Mouse (Mus musculus): ENCODE results near the gene S100a14. TPM values are rescaled to one million over a fixed set of nuclear protein-coding genes. Genes with fewer than 3 reads are reported as not detected.

S100a14 gene
- polyA plus RNA-seq, 1 experiment: not detected

- Histone ChIP-seq H3K4me1 (ENCODE audit: control insufficient read depth, insufficient read depth, low read length) (peaks cover 6% of the 10 kb centered on the region; the same call in 1 of the 2 replicates), H3K27ac (ENCODE audit: insufficient read depth, low read length) (no peak overlapping the region), H3K4me3 (ENCODE audit: insufficient read depth, low read length) (no peak overlapping the region)
- TF ChIP-seq CTCF (IDR thresholded peaks at IDR 0.05; ENCODE audit: borderline replicate concordance, insufficient read depth, low read length) (no peak), POLR2A (IDR thresholded peaks at IDR 0.05; ENCODE audit: low read depth, low read length) (no peak)
Measured at GRCm38 (mm10) chr3:90505216-90505615, 21.4 kb upstream of the S100a14 start.

- Histone ChIP-seq H3K4me3 (ENCODE audit: insufficient read depth, low read length) (no peak overlapping the region), H3K27ac (ENCODE audit: insufficient read depth, low read length) (no peak overlapping the region), H3K4me1 (ENCODE audit: control insufficient read depth, insufficient read depth, low read length) (peaks cover 6% of the 10 kb centered on the region; the same call in 1 of the 2 replicates)
- TF ChIP-seq POLR2A (IDR thresholded peaks at IDR 0.05; ENCODE audit: low read depth, low read length) (no peak), CTCF (IDR thresholded peaks at IDR 0.05; ENCODE audit: borderline replicate concordance, insufficient read depth, low read length) (no peak)
Measured at GRCm38 (mm10) chr3:90506362-90506761, 20.3 kb upstream of the S100a14 start.

DNA sequence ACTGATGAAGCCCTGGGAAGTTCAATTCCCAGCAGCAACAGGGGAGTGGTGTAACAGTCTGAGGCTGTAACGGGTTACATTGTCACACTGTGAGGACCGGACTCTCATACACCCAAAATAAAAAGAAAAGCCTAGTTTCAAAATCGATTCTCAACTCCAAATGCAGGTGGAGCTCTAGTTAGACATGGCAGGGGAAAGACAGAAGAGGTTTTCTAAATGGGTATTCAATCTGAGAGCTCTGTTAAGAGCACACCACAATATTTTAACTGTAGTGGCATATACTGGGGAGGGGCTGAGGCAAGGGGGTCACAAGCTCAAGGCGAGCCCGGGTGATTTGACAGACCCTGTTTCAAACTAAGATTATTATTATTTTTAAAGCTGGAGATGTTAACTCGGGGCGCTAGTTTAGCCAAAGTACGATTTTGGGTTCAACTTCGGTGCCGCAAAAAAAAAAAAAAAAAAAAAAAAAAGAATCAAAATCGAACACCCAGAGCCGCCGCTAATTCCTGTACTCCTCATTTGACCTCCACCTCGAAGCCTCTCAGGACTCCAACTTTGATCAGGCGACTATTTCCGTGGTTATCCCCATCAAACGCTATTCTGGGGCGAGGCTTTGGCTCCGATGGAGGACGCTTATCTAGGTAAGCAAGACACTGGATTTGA, 18.2 kb upstream of the S100a14 start:
- Histone ChIP-seq H3K4me3 (ENCODE audit: insufficient read depth, low read length) (peak overlapping the region; percentile 98), H3K4me1 (ENCODE audit: control insufficient read depth, insufficient read depth, low read length) (peaks cover 6% of the 10 kb centered on the region; the same call in 1 of the 2 replicates), H3K27ac (ENCODE audit: insufficient read depth, low read length) (peak overlapping the region; percentile 29; the same call in 1 of the 2 replicates)
- no peak for TF ChIP-seq POLR2A (IDR thresholded peaks at IDR 0.05; ENCODE audit: low read depth, low read length)
- TF ChIP-seq CTCF (IDR thresholded peaks at IDR 0.05; ENCODE audit: borderline replicate concordance, insufficient read depth, low read length): no peak

DNA sequence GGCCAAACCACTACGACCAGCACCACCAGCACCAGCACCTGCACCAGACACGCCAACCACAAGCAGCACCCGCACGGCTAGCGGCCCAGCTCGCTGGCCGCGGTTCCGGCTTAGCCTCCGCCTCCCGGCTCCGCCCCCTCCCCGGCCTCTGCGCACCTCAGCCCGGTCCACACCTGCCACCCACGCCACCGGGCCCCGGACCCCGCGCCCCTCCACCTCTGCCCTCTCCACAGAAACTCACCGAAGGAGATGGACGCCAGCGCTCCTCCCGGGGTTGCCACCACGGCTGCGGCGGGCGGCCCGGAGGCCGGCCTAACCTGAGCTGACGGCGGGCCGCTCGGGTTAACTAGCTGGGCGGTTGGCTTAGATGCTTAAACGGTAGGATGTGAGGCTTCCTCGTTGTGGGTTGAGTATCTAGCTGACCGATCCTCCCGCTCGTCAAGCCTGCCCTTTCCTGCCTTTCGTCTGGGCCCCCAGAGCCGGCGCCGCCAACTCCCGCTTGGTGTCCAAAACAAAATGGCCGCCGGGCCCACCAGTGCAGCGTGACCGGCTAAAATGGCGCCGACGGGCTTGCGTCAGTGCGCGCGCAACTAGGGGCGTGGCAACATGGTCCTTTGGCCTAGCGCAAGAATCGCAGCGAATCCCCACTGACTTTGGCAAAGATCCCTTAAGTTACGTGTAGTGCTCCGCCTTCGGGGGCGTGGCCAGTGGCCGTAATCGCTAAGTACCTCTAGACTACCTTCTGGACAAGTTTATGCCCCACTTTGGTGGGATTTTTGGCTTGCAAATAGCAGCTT, 17.5 kb upstream of the S100a14 start, which contains the start of gene Chtop:
Chtop (minus strand) TSS at position 549 of the 797 bp plus-strand sequence.
- Histone ChIP-seq H3K4me1 (ENCODE audit: control insufficient read depth, insufficient read depth, low read length) (peaks cover 6% of the 10 kb centered on the region; the same call in 1 of the 2 replicates), H3K4me3 (ENCODE audit: insufficient read depth, low read length) (peak within 1 kb of the TSS; percentile 98)

DNA sequence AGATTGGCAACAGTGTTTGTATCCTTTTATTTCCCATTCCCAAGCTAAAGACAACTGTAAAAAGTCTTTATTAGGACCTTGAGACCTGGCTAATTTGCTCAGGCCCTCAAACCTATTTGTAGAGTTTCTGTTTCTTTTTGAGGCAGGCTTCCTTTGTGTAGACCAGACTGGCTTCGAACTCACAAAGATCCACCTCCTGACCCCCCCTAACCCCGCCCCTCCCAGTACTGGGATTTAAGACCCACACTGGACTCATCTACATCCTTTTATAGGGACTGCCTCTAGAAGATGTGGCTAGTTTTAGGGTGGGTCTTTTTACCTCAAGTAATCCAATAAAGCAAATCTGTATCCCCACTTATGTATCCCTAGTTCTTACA, 16.9 kb upstream of the S100a14 start:
- TF ChIP-seq CTCF (IDR thresholded peaks at IDR 0.05; ENCODE audit: borderline replicate concordance, insufficient read depth, low read length) (no peak), POLR2A (IDR thresholded peaks at IDR 0.05; ENCODE audit: low read depth, low read length) (no peak)
- Histone ChIP-seq H3K4me1 (ENCODE audit: control insufficient read depth, insufficient read depth, low read length) (peaks cover 6% of the 10 kb centered on the region; the same call in 1 of the 2 replicates), H3K27ac (ENCODE audit: insufficient read depth, low read length) (no peak overlapping the region), H3K4me3 (ENCODE audit: insufficient read depth, low read length) (no peak overlapping the region)

More for the DNA sequence above, 17.5 kb upstream of the S100a14 start, which contains the start of gene Chtop:
- peak within 1 kb of the TSS; percentile 73 for H3K27ac ChIP-seq (ENCODE audit: insufficient read depth, low read length)
- no peak for TF ChIP-seq CTCF (IDR thresholded peaks at IDR 0.05; ENCODE audit: borderline replicate concordance, insufficient read depth, low read length)
- peak; percentile 78 for TF ChIP-seq POLR2A (IDR thresholded peaks at IDR 0.05; ENCODE audit: low read depth, low read length)

- Histone ChIP-seq H3K4me1 (ENCODE audit: control insufficient read depth, insufficient read depth, low read length) (peaks cover 10% of the 10 kb centered on the region; the same call in 1 of the 2 replicates), H3K4me3 (ENCODE audit: insufficient read depth, low read length) (no peak overlapping the region), H3K27ac (ENCODE audit: insufficient read depth, low read length) (no peak overlapping the region)
- TF ChIP-seq CTCF (IDR thresholded peaks at IDR 0.05; ENCODE audit: borderline replicate concordance, insufficient read depth, low read length) (no peak), POLR2A (IDR thresholded peaks at IDR 0.05; ENCODE audit: low read depth, low read length) (no peak)
Measured at GRCm38 (mm10) chr3:90512276-90512675, 14.4 kb upstream of the S100a14 start.

- TF ChIP-seq CTCF (IDR thresholded peaks at IDR 0.05; ENCODE audit: borderline replicate concordance, insufficient read depth, low read length) (no peak), POLR2A (IDR thresholded peaks at IDR 0.05; ENCODE audit: low read depth, low read length) (no peak)
- Histone ChIP-seq H3K27ac (ENCODE audit: insufficient read depth, low read length) (no peak overlapping the region), H3K4me1 (ENCODE audit: control insufficient read depth, insufficient read depth, low read length) (peaks cover 7% of the 10 kb centered on the region; the same call in 1 of the 2 replicates), H3K4me3 (ENCODE audit: insufficient read depth, low read length) (no peak overlapping the region)
Measured at GRCm38 (mm10) chr3:90512948-90513642, 13.6 kb upstream of the S100a14 start.

DNA sequence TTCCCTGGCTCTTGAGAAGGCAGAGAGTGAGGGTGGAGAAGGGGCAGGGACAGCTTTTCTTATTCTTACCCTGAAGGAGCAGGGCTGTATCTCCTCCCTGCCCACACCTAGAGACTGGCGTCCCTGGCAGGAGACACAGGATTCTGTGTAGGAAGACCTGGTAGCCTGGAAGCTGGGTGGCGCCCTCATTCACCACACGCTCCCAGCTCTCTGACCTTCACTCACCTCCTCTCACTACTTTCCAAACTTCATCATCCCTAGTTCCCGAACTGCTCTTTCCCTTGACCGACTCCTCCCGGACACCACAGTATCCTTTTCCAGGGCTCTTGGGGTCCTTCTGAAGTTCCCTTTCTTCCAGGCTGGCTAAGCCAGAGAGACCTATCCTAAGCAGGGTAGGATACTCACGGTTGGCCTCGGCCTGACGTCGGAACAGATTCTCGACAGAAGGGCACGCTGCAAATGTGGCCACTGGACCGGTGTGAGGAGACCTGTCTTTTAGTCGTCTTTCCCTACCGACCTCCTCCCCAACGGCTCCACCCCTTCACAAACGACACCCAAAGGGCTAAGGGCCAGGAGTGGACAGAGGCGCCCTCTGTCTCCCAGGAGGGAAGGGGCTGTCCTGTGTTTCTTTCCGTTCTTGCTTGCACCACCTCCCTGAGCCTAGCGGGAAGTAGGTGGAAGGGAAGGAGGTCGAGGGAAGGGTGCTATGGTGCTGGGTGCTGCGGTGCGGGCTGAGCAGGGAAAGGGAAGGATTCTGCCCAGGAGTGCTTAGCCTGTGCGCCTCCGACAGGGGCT, 12.7 kb upstream of the S100a14 start, which contains the start of the genes S100a1 and S100a13:
S100a1 (minus strand) TSS at position 597 of the 795 bp plus-strand sequence.
S100a13 (plus strand) TSS at position 640 of the 795 bp plus-strand sequence.
- H3K4me3 ChIP-seq (ENCODE audit: insufficient read depth, low read length): peak within 1 kb of the TSS; percentile 33
- peak; percentile 15; the same call in 1 of the 2 replicates for TF ChIP-seq CTCF (IDR thresholded peaks at IDR 0.05; ENCODE audit: borderline replicate concordance, insufficient read depth, low read length)
- TF ChIP-seq POLR2A (IDR thresholded peaks at IDR 0.05; ENCODE audit: low read depth, low read length): peak; percentile 66; the same call in 1 of the 2 replicates
- H3K27ac ChIP-seq (ENCODE audit: insufficient read depth, low read length): no peak within 1 kb of the TSS
- H3K4me1 ChIP-seq (ENCODE audit: control insufficient read depth, insufficient read depth, low read length): peaks cover 7% of the 10 kb centered on the region; the same call in 1 of the 2 replicates
